Mouse (Mus musculus): Measurements from ENCODE around the gene Tmeff1. TPM values are rescaled to one million over a fixed set of nuclear protein-coding genes. Genes with fewer than 3 reads are reported as not detected.

Gene Tmeff1
- polyA plus RNA-seq, 1 experiment from 2014 or later: 1.0 TPM

DNA sequence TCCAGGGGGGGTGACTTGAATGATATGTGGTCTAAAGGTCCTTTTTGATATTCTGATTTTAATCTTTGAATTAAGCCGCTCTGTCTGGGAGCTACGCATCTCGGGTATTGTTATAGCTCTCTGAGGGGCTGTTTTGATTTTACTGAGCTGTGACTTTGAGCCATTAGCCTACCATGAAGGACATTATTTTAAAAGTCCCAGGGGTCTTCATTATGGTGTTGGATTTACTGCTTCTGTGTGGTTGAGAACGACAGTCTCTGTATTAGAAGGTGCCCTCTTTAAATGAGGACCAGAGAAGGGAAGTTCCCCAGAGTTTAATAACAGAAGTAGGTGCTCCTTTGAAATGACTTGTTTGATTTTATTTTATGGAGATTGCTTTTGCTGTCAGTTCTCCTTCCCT, 69.1 kb downstream of the Tmeff1 start:
- no peaks in the 10 kb centered on the region for H3K4me1 ChIP-seq (replicated peaks)
- H3K4me3 ChIP-seq (replicated peaks): no peak overlapping the region
- no peaks in the 10 kb centered on the region for H3K9me3 ChIP-seq (replicated peaks)
- H3K36me3 ChIP-seq (replicated peaks): no peaks in the 10 kb centered on the region
- no peak overlapping the region for H3K9ac ChIP-seq
- no peak overlapping the region for H3K27ac ChIP-seq (replicated peaks)
- no peaks in the 10 kb centered on the region for H3K27me3 ChIP-seq
- no peak for ATAC-seq (ENCODE audit: insufficient read depth)
- 78% methylated on average over 4 of the region's 4 CpGs for WGBS (ENCODE audit: insufficient replicate concordance)
- no peak overlapping the region for H3K4me2 ChIP-seq

DNA sequence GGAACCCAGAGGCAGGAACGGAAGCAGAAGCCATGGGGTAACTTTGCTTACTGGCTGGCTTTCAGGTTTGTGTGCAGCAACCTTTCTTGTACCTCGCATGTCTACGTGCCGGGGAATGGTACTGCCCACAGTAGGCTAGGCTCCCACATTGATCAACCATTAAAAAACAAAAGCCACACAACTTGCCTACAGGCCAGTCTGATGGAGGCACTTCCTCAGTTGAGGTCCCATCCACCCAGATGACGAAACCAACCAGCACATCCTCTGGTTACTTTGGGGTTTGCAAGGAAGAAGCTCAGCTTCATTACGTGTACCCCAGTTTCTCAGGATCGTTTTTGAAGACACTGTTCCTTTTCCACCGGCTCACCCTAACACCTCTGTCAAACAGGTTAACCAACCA, 71.6 kb downstream of the Tmeff1 start:
- ATAC-seq (ENCODE audit: insufficient read depth): no peak
- WGBS (ENCODE audit: insufficient replicate concordance): 70% methylated on average over 8 of the region's 8 CpGs
- no peak overlapping the region for H3K9ac ChIP-seq

DNA sequence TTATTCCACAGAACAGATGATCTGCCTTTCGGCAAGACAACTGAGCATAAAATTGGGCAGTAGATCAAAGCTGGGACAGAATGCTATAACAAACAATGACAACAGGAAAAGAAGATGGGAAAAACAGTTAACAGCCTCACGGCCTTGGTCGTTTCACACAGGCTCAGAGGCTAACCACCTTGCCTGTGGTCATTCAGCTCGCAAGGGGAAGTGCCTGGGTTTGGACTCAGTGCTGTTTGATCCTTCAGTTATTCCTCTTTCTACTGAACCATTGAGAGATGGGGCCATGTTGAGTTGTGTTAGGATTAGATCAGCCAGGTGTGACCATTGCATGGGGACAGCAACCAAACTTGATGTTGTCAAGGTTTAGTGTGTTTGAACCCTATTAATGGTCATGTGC, 75.2 kb downstream of the Tmeff1 start:
- WGBS (ENCODE audit: insufficient replicate concordance): 48% methylated on average over 4 of the region's 4 CpGs
- Histone ChIP-seq H3K9me3 (replicated peaks) (no peaks in the 10 kb centered on the region), H3K9ac (no peak overlapping the region), H3K27me3 (no peaks in the 10 kb centered on the region), H3K4me3 (replicated peaks) (no peak overlapping the region), H3K36me3 (replicated peaks) (no peaks in the 10 kb centered on the region), H3K27ac (replicated peaks) (no peak overlapping the region), H3K4me2 (no peak overlapping the region), H3K4me1 (replicated peaks) (no peaks in the 10 kb centered on the region)
- ATAC-seq (ENCODE audit: insufficient read depth): no peak

More for the DNA sequence above, 71.6 kb downstream of the Tmeff1 start:
- Histone ChIP-seq H3K4me2 (no peak overlapping the region), H3K4me3 (replicated peaks) (no peak overlapping the region), H3K9me3 (replicated peaks) (no peaks in the 10 kb centered on the region), H3K27ac (replicated peaks) (no peak overlapping the region), H3K27me3 (no peaks in the 10 kb centered on the region), H3K36me3 (replicated peaks) (no peaks in the 10 kb centered on the region), H3K4me1 (replicated peaks) (no peaks in the 10 kb centered on the region)

DNA sequence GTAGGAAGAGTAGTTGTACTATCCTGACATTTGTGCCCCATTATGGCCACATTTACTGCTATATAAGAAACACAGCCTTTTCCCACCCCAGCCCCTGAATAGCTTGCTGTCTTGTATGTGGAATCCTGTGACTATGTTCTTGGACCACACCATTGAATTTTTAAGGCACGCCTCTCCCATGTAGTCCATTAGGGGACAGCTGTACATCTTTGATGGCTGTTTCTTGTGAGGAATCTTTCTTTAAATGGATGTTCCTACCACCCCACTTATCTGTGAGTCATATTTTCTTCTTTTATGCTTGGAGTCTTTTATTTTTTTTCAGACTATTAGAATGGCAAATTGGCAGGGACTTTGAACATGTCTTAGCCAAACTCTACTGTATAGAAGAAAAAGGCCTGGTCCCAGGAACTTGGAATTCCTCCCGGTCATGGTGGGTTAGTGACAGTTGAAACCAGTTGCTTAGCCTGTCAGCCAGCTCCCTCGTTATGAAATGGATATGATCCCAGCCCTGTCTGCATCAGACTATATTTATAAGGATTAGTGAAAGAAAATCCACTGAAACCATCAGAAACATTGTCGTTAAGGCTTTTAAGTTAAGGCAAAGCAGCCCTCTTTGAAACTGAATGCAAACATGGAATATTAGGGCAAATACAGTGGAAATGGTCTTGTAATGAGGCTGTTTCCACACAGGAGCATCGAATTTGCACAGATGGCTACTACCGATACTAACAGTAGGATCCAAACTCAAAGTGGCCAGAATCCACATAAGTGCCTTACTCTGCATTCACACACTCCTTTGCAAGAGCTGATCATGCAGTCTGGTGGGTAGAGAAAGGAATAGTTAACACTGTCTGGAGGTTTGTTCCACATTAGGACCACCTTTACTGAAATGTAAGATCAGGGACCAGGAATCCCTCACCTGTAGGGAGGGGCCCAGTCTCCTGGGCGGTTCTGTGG, 75.9 kb downstream of the Tmeff1 start:
- no peaks in the 10 kb centered on the region for H3K36me3 ChIP-seq (replicated peaks)
- H3K4me2 ChIP-seq: no peak overlapping the region
- H3K27me3 ChIP-seq: no peaks in the 10 kb centered on the region
- no peaks in the 10 kb centered on the region for H3K9me3 ChIP-seq (replicated peaks)
- no peaks in the 10 kb centered on the region for H3K4me1 ChIP-seq (replicated peaks)
- no peak overlapping the region for H3K27ac ChIP-seq (replicated peaks)
- 62% methylated on average over 7 of the region's 7 CpGs for WGBS (ENCODE audit: insufficient replicate concordance)
- H3K9ac ChIP-seq: no peak overlapping the region
- H3K4me3 ChIP-seq (replicated peaks): no peak overlapping the region
- no peak for ATAC-seq (ENCODE audit: insufficient read depth)

DNA sequence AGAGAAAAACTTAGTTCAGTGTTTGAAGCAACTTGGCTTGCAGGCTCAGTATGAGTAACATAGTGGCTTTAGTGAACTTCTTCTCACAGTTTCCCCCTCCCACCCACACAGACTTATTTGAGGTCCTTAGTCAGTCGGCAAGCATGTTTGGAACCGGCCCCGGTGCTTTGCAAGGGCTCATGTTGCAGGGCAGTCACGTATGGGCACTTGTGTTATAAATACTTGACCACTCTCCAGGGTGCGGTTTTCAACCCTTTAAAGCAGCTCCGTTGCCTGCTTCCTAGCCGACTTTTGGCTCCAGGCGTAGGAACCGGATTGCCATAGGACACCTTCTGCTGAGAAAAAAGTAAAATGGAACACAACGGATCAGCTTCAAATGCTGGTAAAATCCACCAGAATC, 78.3 kb downstream of the Tmeff1 start, which contains the start of gene Cavin4:
Cavin4 (plus strand) TSS at position 244 of the 400 bp plus-strand sequence.
- 73% methylated on average over 10 of the region's 10 CpGs for WGBS (ENCODE audit: insufficient replicate concordance)

DNA sequence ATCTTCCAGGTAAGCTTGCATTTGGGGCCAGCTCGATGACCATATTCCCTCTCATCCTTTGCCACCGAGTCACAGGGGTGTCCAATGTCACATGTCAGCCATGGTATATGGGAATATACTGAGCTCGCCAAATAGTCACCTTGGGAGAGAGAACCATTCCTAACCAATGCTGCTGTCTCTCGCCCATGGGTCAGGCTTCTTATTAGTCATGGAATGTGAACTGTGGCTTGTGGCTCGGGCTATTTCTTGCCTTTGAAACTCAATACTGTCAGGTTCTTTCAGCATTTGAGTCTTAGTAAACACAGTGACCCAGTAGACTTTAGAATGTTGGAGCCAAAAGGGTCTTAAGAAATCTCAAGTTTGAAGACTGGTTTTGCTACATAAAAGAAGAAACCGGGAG, 79.0 kb downstream of the Tmeff1 start:
- H3K9me3 ChIP-seq (replicated peaks): no peaks in the 10 kb centered on the region
- H3K9ac ChIP-seq: no peak overlapping the region
- WGBS (ENCODE audit: insufficient replicate concordance): 66% methylated on average over 6 of the region's 6 CpGs
- no peaks in the 10 kb centered on the region for H3K36me3 ChIP-seq (replicated peaks)
- no peak for ATAC-seq (ENCODE audit: insufficient read depth)
- no peaks in the 10 kb centered on the region for H3K27me3 ChIP-seq
- H3K4me1 ChIP-seq (replicated peaks): no peaks in the 10 kb centered on the region
- no peak overlapping the region for H3K4me3 ChIP-seq (replicated peaks)
- H3K27ac ChIP-seq (replicated peaks): no peak overlapping the region
- H3K4me2 ChIP-seq: no peak overlapping the region

More for the DNA sequence above, 78.3 kb downstream of the Tmeff1 start, which contains the start of gene Cavin4:
- no peak for ATAC-seq (ENCODE audit: insufficient read depth)
- no peak within 1 kb of the TSS for H3K4me2 ChIP-seq
- H3K9ac ChIP-seq: no peak within 1 kb of the TSS
- H3K27me3 ChIP-seq: no peaks in the 10 kb centered on the region
- H3K36me3 ChIP-seq (replicated peaks): no peaks in the 10 kb centered on the region
- no peaks in the 10 kb centered on the region for H3K4me1 ChIP-seq (replicated peaks)
- no peak within 1 kb of the TSS for H3K27ac ChIP-seq (replicated peaks)
- H3K9me3 ChIP-seq (replicated peaks): no peaks in the 10 kb centered on the region
- no peak within 1 kb of the TSS for H3K4me3 ChIP-seq (replicated peaks)

- Histone ChIP-seq H3K36me3 (replicated peaks) (no peaks in the 10 kb centered on the region), H3K27me3 (no peaks in the 10 kb centered on the region), H3K4me2 (no peak overlapping the region), H3K27ac (replicated peaks) (no peak overlapping the region), H3K9ac (no peak overlapping the region), H3K4me1 (replicated peaks) (no peaks in the 10 kb centered on the region), H3K9me3 (replicated peaks) (no peaks in the 10 kb centered on the region), H3K4me3 (replicated peaks) (no peak overlapping the region)
- WGBS (ENCODE audit: insufficient replicate concordance): 66% methylated on average over 6 of the region's 6 CpGs
- ATAC-seq (ENCODE audit: insufficient read depth): no peak
These were observed 82.3 kb downstream of the Tmeff1 start for GRCm38 (mm10) chr4:48667279-48667678.

- Histone ChIP-seq H3K9me3 (replicated peaks) (no peaks in the 10 kb centered on the region), H3K4me2 (no peak overlapping the region), H3K4me3 (replicated peaks) (no peak overlapping the region), H3K27ac (replicated peaks) (no peak overlapping the region), H3K27me3 (no peaks in the 10 kb centered on the region), H3K4me1 (replicated peaks) (no peaks in the 10 kb centered on the region), H3K36me3 (replicated peaks) (no peaks in the 10 kb centered on the region), H3K9ac (no peak overlapping the region)
- 70% methylated on average over 5 of the region's 5 CpGs for WGBS (ENCODE audit: insufficient replicate concordance)
- ATAC-seq (ENCODE audit: insufficient read depth): no peak
These were observed 87.9 kb downstream of the Tmeff1 start for GRCm38 (mm10) chr4:48672915-48673314.

GRCm38 (mm10) chr4:48674412-48674811, 89.4 kb downstream of the Tmeff1 start:
- Histone ChIP-seq H3K27ac (replicated peaks) (no peak overlapping the region), H3K4me1 (replicated peaks) (no peaks in the 10 kb centered on the region), H3K9ac (no peak overlapping the region), H3K4me2 (no peak overlapping the region), H3K9me3 (replicated peaks) (no peaks in the 10 kb centered on the region), H3K4me3 (replicated peaks) (no peak overlapping the region), H3K36me3 (replicated peaks) (no peaks in the 10 kb centered on the region), H3K27me3 (no peaks in the 10 kb centered on the region)
- ATAC-seq (ENCODE audit: insufficient read depth): no peak
- 33% methylated on average over 7 of the region's 7 CpGs for WGBS (ENCODE audit: insufficient replicate concordance)

DNA sequence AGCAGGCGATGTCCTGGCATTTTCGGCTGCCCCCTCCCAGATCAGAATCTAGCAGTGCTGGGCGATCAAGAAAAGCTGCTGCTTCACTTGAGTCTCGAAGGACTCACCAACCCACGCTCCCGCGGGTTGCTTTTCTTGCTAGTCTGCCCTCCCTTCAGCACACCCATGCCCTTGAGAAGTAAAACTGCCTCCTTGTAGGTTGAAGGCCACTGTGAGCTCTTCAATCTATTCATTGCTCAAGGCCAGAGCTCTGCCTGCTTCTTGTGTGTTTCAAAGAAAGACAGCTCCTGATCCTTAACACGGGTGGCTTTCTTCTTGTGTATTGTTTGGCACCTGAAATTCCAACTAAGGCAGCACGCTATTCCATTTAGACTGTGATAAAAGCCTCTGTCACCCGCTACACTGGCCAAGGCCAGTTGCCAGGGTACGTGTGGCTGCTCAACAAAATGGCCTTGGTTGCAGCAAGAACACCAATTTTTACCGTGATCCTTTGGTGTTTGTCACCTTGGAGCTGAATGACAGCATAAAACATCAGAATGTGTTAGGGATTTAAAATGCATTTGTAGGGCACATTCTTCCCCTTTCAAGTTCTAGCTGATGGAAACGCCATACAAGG, 91.7 kb downstream of the Tmeff1 start:
- 71% methylated on average over 13 of the region's 13 CpGs for WGBS (ENCODE audit: insufficient replicate concordance)
- no peak overlapping the region for H3K27ac ChIP-seq (replicated peaks)
- H3K9me3 ChIP-seq (replicated peaks): no peaks in the 10 kb centered on the region
- H3K27me3 ChIP-seq: no peaks in the 10 kb centered on the region
- H3K4me2 ChIP-seq: no peak overlapping the region
- H3K9ac ChIP-seq: no peak overlapping the region
- ATAC-seq (ENCODE audit: insufficient read depth): no peak
- no peaks in the 10 kb centered on the region for H3K4me1 ChIP-seq (replicated peaks)
- no peak overlapping the region for H3K4me3 ChIP-seq (replicated peaks)
- no peaks in the 10 kb centered on the region for H3K36me3 ChIP-seq (replicated peaks)

GRCm38 (mm10) chr4:48677276-48677675, 92.3 kb downstream of the Tmeff1 start:
- Histone ChIP-seq H3K9me3 (replicated peaks) (no peaks in the 10 kb centered on the region), H3K4me1 (replicated peaks) (no peaks in the 10 kb centered on the region), H3K27me3 (no peaks in the 10 kb centered on the region), H3K27ac (replicated peaks) (no peak overlapping the region), H3K4me3 (replicated peaks) (no peak overlapping the region), H3K9ac (no peak overlapping the region), H3K4me2 (no peak overlapping the region), H3K36me3 (replicated peaks) (no peaks in the 10 kb centered on the region)
- no peak for ATAC-seq (ENCODE audit: insufficient read depth)
- WGBS (ENCODE audit: insufficient replicate concordance): 74% methylated on average over 8 of the region's 8 CpGs
